Mouse (Mus musculus) hematopoietic stem cell, adult 5-6 weeks (primary cell): Measurements from ENCODE around the gene G3bp1. TPM values are rescaled to one million over a fixed set of nuclear protein-coding genes. Genes with fewer than 3 reads are reported as not detected.

Experiments used
- ATAC-seq, 2 experiments: fragments of 125-278 bp in 1 of 2; replicated peaks in 1 of 2; 2 replicates each; pipeline ENCODE4 v1.8.0; 2016 to 2017; ENCODE audit warnings: inconsistent platforms in 2 of 2, mild to moderate bottlenecking in 2 of 2, moderate number of reproducible peaks in 2 of 2, low read depth in 1 of 2, moderate TSS enrichment in 1 of 2; ENCODE audit not compliant: low FRiP score in 2 of 2, poor library complexity in 2 of 2, severe bottlenecking in 2 of 2, insufficient read depth in 1 of 2, low TSS enrichment in 1 of 2
- total RNA-seq: library from RNA; stranded (forward); fragments of 172-1452, 232-1000 nt; gene quantifications from 2 replicates; pipeline ENCODE4 v1.2.3, GENCODE M21; 2017

Gene G3bp1
- total RNA-seq, 1 experiment from 2014 or later, result 115 TPM

DNA sequence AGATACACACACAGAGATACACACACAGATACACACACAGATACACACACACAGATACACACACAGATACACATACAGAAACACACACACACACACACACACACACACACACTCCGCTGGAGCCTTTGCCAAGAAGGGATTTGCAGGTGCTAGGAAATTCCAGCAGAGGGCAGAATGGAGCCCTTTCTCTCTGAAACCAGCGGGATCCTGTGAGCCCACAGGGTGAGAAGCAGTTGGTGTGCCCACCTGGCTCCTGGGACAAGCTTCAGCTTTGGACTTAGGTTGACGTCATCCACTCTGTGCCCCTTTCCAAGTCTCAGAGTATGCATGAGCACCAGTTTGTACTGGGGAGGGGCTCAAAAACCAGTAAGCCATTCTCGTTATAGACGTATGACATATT lies 41.9 kb downstream of the G3bp1 start:
- ATAC-seq, result no peak

DNA sequence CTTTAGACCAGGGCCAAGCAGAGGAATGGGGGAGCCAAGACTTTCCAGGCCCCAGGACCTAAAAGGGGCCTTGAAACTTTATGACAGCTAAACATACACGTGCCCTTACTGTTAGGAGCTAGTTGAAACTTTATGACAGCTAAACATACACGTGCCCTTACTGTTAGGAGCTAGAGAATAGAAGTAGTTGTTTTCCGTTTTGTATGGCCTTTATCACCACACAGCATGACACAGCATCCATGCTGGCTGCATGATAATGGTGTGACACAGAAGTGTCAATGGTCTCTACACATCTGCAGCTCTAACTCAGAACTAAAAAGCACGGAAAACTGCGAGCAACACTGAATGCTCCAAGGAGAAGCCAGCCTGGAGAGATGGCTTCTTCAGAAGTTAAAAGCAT lies 48.2 kb downstream of the G3bp1 start:
- no peak for ATAC-seq

DNA sequence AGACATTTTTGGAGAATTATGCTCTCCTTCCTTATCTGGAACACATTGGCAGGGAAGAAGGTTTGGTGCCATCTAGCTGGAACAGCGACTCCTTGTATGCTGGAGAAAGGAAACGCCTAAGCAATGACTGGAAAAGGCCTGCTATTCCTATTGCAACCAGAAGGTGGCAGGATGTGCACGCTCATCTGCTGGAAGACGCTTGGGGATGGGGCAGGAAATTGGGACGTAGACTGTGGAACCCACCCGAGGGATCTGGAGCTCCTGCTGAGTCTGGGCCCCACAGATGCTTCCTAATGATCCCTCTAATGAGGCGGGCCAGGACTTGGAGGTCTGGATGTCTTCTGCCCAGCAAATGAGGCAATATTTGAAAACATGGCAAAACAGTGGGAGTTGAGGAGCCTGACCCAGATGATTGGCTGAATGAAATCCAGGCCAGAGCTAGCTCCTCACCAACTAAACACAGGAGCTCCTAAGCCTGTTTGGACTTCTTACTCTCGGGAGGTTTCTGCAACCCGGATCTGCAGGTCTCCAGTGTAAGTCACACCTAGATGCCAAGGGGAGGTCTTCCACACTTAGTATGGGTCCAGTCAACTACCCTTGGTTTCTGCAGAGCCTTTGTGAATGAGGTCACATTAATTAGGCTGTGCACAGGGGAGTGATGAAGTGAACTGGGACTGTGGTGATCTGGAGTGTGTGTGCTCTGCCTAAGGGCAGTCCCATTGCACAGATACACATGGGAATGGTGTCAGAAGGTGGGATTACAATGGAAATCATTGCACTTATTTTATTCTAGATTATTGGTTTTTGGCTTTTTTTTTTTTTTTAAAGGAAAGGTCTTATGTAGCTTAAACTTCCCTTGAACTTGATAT lies 49.6 kb downstream of the G3bp1 start:
- peak; percentile 39 to 77; a peak in 2 of 4 replicates for ATAC-seq

DNA sequence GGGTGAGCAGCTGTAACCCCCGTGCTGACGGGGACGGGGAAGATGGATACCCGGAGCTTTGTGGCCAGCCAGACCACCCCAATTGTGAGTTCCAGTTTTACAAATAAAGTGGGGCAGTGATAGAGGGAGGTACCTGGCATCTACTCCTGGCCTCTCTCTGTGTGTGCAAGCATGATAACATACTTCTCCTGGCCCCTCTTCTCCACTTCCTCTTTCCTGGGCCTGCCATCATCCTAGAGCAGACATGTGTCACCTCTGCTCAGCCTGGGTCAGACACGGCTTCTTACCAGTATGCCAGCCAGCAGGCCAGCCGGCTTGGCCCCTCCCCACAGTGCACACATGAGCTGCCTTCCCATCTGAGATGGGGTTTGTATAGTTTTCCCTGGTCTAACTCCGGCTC lies 61.3 kb downstream of the G3bp1 start:
- peak; percentile 53 to 62; a peak in 3 of 4 replicates for ATAC-seq

DNA sequence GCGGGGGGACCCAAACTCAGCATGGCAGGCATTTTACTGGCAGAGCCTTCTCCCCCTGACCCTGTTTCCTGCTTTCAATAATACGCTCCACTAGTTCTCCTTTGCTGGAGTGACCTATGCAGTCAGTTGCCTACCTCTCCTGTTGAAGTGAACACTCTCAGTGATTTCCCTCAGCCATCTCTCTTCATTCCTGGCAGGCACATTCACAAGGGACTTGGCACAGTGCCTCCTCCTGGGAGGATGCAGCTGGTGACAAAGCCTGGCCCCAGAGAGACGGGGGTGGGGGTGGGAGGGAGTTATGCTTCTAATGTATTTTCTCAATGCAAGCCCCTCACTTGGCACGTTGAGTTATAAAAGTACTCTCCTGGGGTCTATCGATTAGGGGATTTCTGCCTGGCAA lies 63.9 kb downstream of the G3bp1 start:
- ATAC-seq, result no peak

DNA sequence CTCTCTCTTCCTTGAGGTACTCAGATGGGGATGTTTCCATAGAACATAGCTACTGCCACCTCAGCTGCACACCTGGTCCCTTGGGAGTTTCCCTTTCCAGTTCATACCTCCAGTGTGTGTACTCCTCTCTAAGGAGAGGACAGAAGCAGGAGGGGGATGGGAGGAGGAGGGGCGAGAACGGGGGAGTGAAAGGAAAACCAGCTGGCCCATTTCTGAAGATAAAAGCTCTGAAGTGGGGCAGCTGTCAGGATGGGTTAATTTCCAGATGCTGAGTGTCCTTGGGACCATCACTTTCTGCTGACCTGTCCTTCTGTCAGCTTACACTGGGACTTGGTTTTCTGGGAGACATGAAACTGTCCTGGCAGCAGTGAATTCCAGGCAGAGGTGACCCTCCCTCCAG lies 65.3 kb downstream of the G3bp1 start:
- ATAC-seq, result no peak

DNA sequence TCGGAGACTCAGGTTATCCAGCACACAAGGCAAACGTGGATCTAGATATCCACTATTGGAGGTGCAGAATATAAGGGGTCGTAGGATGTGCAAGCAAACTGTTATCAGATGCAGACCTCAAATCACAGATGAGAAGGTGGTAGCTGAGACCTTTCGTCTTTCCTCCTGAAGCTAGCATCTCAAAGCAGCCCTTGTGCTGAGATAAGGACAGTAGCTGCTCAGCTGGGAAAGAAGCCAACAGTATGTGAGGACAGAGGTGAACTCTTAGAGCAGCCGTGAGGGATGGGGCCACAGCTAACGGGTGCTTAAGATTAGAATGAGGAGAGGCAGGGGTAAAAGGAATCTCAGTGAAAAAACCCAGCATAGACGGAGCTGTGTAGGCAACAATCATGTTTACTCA lies 72.6 kb downstream of the G3bp1 start:
- ATAC-seq, result no peak

DNA sequence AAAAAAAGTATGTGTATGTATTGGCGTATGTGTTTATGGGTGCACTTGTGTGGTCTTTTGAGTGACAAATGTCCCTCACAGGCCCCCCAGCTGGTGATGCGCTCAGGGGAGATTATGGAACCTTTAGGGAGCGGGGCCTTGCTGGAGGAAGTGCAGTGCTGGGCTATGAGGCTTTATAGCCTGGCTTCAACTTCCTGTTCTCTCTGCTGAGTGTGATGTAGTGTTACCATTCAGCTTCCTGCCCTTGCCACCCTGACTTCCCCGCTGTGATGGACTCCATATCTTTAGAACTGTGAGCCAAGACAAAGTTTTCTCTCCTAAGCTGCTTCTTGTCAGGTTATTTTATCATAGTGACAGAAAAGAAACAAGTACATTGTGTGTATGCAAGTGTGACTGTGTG lies 73.2 kb downstream of the G3bp1 start:
- no peak for ATAC-seq

DNA sequence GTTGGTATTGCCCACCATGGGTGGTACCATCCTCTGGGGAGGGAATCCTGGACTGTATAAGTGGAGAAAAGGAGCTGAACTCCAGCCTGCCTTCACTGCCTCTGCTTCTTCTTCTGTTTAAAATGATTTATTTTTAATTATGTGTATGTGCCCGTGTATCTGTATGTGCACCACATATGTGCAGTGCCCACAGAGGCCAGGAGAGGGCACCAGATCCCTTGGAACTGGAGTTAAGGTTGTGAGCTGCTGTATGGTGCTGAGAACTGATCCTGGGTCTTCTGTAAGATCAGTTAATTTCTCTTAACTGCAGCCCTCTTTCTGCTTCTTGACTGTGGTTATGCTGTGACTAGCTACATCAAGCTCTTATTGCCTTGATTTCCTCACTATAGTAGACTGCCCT lies 76.2 kb downstream of the G3bp1 start:
- no peak for ATAC-seq

Other genes starting within 250 kb of the G3bp1 start
- gene Fat2, start 133.1 kb upstream of the G3bp1 start, total RNA-seq, result 0.15 and 0.19 TPM in 2 replicates
- gene Sparc, start 46.5 kb upstream of the G3bp1 start, total RNA-seq, result 0.13 and 1.6 TPM in 2 replicates
- gene Atox1, start 8.4 kb upstream of the G3bp1 start, total RNA-seq, result 21.1 and 50.8 TPM in 2 replicates
- gene Glra1, start 138.5 kb downstream of the G3bp1 start, total RNA-seq, result not detected in 2 replicates